Mouse (Mus musculus) ES-E14 (cell line): ENCODE results near the gene Arfip1. TPM values are rescaled to one million over a fixed set of nuclear protein-coding genes. Genes with fewer than 3 reads are reported as not detected.

Experiments
- DNase-seq: peaks from one replicate; pipeline ENCODE4 v3.0.0-alpha.2; 2013; ENCODE audit warnings: low read depth, low spot score
- H3K27ac ChIP-seq: 2 replicates; pipeline ENCODE4 v1.5.1; 2012; ENCODE audit warnings: low read depth, mild to moderate bottlenecking, low read length, moderate library complexity, mixed read lengths; ENCODE audit not compliant: poor library complexity, insufficient read depth, severe bottlenecking
- H3K36me3 ChIP-seq: 2 replicates; pipeline ENCODE4 v1.6.1; 2012; ENCODE audit warnings: mild to moderate bottlenecking, low read length, moderate library complexity, mixed read lengths; ENCODE audit not compliant: control insufficient read depth, poor library complexity, insufficient read depth, severe bottlenecking
- H3K4me1 ChIP-seq, 2 experiments: fragments of 150-350 bp in 1 of 2; sonication (generic) in 1 of 2; 2 replicates each; pipeline ENCODE4 v1.6.1; 2012; ENCODE audit warnings: low read length in 2 of 2, mild to moderate bottlenecking in 1 of 2, mixed read lengths in 1 of 2; ENCODE audit not compliant: control insufficient read depth in 2 of 2, insufficient read depth in 2 of 2, poor library complexity in 1 of 2
- H3K4me3 ChIP-seq, 2 experiments: fragments of 150-350 bp in 1 of 2; sonication (generic) in 1 of 2; 2 replicates each; pipeline ENCODE4 v1.5.1; 2012; ENCODE audit warnings: low read length in 2 of 2, low read depth in 1 of 2, mild to moderate bottlenecking in 1 of 2, mixed read lengths in 1 of 2; ENCODE audit not compliant: insufficient read depth in 1 of 2, poor library complexity in 1 of 2, severe bottlenecking in 1 of 2
- H3K9ac ChIP-seq: 2 replicates; pipeline ENCODE4 v1.6.1; 2012; ENCODE audit warnings: low read depth, mild to moderate bottlenecking, low read length, mixed read lengths; ENCODE audit not compliant: poor library complexity, insufficient read depth, severe bottlenecking
- H3K9me3 ChIP-seq: fragments of 150-350 bp; sonication (generic); 2 replicates; pipeline ENCODE4 v1.6.1; 2012; ENCODE audit warnings: low read depth, mild to moderate bottlenecking, low read length; ENCODE audit not compliant: control insufficient read depth, insufficient read depth
- CHD2 ChIP-seq: IDR thresholded peaks from 2 replicates; pipeline ENCODE4 v1.6.1; 2014; ENCODE audit warnings: mild to moderate bottlenecking, low read depth, low read length, inconsistent platforms
- HCFC1 ChIP-seq: IDR thresholded peaks from 2 replicates; pipeline ENCODE4 v1.6.1; 2012; ENCODE audit warnings: low read length, inconsistent platforms, borderline replicate concordance; ENCODE audit not compliant: insufficient read depth
- MAFK ChIP-seq: IDR thresholded peaks from 2 replicates; pipeline ENCODE4 v1.6.1; 2014; ENCODE audit warnings: mild to moderate bottlenecking, low read depth, low read length, inconsistent platforms; ENCODE audit not compliant: insufficient read depth
- ZC3H11A ChIP-seq: IDR thresholded peaks from 2 replicates; pipeline ENCODE4 v1.6.1; 2012; ENCODE audit warnings: low read depth, mild to moderate bottlenecking, inconsistent platforms, low read length, borderline replicate concordance
- ZNF384 ChIP-seq: IDR thresholded peaks from 2 replicates; pipeline ENCODE4 v1.6.1; 2012; ENCODE audit warnings: low read depth, low read length, inconsistent platforms
- in situ Hi-C, 2 experiments: fragments of 600-800 bp; cut with MboI; formaldehyde crosslinking; loops; one replicate each; pipeline ENCODE4 v1.15.1; 2025; ENCODE audit warnings: low sequenced_read_pairs in 2 of 2, inconsistent platforms in 1 of 2; ENCODE audit not compliant: unreplicated experiment in 2 of 2
- total RNA-seq: library from RNA; depleted of rRNA; stranded (reverse); fragments of 300-350 nt; gene quantifications from 2 replicates; pipeline ENCODE4 v1.2.3, GENCODE M21; 2012

The Arfip1 gene
- total RNA-seq, 1 experiment = 17.4 TPM

GRCm38 (mm10) chr3:84595677-84596234 lies 13.3 kb upstream of the Arfip1 start:
- Histone ChIP-seq H3K4me3 (no peak overlapping the region), H3K4me1 (0 out of 4 replicates have a peak, but pooled peaks cover 0 to 2% of the 10 kb centered on the region in 2 experiments), H3K9me3 (no peaks in the 10 kb centered on the region), H3K36me3 (no peaks in the 10 kb centered on the region), H3K27ac (no peak overlapping the region), H3K9ac (no peak overlapping the region)
- DNase-seq = no peak
- in situ Hi-C loops = no loop called here
- no peak for TF ChIP-seq HCFC1
- no peak for TF ChIP-seq MAFK
- TF ChIP-seq CHD2 = no peak
- TF ChIP-seq ZNF384 = no peak
- TF ChIP-seq ZC3H11A = no peak

DNA sequence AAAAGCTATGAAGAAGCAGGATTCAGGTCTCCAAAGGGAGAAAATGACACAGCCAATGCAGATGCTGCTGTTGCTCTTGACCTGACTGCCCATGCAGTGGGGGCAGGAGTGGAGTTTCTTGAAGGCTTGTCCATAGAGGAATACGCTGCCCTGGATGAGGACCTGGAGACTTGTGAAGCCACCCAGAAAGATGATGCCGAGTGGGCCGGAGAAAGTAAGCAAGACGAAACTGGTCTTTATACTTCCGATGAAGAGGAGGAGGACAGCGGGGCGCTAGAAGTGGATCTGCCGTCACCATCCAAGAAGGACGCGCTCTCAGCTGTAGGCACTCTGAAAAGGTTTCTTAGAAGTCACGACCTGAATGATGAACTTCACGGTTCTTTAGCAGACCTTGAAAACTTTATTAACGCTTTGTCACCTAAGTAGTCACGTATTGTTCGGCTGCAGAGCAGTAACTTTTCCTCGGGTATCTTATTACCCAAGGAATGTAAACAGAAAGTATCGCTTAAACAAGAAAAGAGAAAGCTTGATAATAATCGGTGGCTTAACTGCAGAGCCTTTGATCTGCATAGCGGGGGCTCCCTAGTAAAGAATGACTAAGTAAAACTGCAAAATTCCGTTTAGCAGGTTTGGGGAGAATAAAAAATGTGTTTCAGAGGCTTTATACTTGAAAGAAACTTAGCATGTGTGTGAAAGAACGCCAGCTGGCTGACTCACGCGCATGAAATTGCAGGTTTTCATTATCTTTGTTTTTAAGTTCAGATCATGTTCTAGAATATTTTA lies 12.7 kb upstream of the Arfip1 start:
- TF ChIP-seq MAFK (peak; percentile 78), ZNF384 (no peak)
- in situ Hi-C loops = no loop called here
- 0 out of 4 replicates have a peak, but pooled peaks cover 0 to 2% of the 10 kb centered on the region in 2 experiments for H3K4me1 ChIP-seq
- no peak overlapping the region for H3K27ac ChIP-seq
- H3K4me3 ChIP-seq = no peak overlapping the region
- no peak overlapping the region for H3K9ac ChIP-seq
- H3K36me3 ChIP-seq = no peaks in the 10 kb centered on the region
- no peaks in the 10 kb centered on the region for H3K9me3 ChIP-seq
- DNase-seq = no peak

- H3K27ac ChIP-seq = no peak within 1 kb of the TSS
- no peak for DNase-seq
- in situ Hi-C loops = no loop called here
- H3K4me1 ChIP-seq = 0 out of 4 replicates have a peak, but pooled peaks cover 0 to 2% of the 10 kb centered on the region in 2 experiments
- no peaks in the 10 kb centered on the region for H3K9me3 ChIP-seq
- no peak for TF ChIP-seq ZNF384
- no peak for TF ChIP-seq HCFC1
- no peak for TF ChIP-seq MAFK
- no peak for TF ChIP-seq CHD2
- TF ChIP-seq ZC3H11A = no peak
- H3K4me3 ChIP-seq = no peak within 1 kb of the TSS
- H3K36me3 ChIP-seq = no peaks in the 10 kb centered on the region
- H3K9ac ChIP-seq = no peak within 1 kb of the TSS
Observed at GRCm38 (mm10) chr3:84593274-84593673, 10.8 kb upstream of the Arfip1 start, which contains the start of gene Tigd4. TSS of gene Tigd4 (plus strand) at chr3:84593574.

DNA sequence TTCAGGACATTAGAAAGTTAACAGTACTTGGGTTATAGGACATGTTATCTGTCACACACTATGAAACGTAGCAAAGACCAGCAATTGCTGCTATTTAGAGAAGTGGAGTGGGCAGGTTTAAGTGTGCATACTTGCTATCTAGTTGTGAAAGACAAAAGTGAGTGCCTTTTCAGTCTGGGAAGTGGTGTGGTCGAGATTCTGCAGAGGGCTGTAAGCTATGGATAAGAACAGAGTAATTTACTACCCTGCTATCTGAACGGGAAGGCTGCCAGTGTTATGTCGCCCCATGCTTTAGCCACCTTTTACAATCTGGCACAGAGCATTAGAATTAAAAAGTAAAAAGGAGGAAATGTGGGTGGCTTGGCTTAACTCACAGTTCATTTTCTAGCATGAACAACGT lies 4.3 kb upstream of the Arfip1 start:
- Histone ChIP-seq H3K9me3 (no peaks in the 10 kb centered on the region), H3K27ac (no peak overlapping the region), H3K4me3 (no peak overlapping the region), H3K4me1 (no peaks in the 10 kb centered on the region), H3K36me3 (no peaks in the 10 kb centered on the region), H3K9ac (no peak overlapping the region)
- in situ Hi-C loops = no loop called here
- DNase-seq = no peak
- TF ChIP-seq HCFC1 (no peak), CHD2 (no peak), MAFK (no peak), ZC3H11A (no peak), ZNF384 (no peak)

DNA sequence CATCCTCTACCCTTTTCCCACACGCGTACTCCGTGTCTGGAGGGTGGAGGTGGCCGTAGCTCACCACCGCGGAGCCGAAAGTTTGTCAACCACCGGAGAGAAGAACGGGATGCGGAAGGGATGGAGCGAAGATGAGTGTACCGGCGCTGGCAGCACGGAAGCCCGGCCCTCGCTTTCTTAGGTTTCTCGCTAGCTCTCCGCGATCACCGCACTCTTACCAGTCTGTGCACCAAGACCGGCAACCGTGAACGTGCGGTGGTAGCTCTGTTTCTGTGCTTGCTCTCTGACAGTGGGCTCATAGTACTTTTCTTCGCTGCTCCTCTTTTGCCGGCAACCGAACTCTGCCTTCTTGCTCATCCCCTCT lies 470 bp upstream of the Arfip1 start:
- H3K36me3 ChIP-seq = no peaks in the 10 kb centered on the region
- H3K4me1 ChIP-seq = no peaks in the 10 kb centered on the region
- H3K9ac ChIP-seq = peak overlapping the region; percentile 71
- H3K4me3 ChIP-seq = peak overlapping the region; percentile 81 to 86
- TF ChIP-seq MAFK = no peak
- TF ChIP-seq CHD2 = no peak
- TF ChIP-seq HCFC1 = no peak
- no peak for TF ChIP-seq ZNF384
- TF ChIP-seq ZC3H11A = no peak
- no peak overlapping the region for H3K27ac ChIP-seq
- in situ Hi-C loops = no loop called here
- no peaks in the 10 kb centered on the region for H3K9me3 ChIP-seq
- DNase-seq = no peak
